ENCODE assay signal across 8 mouse cellular contexts in the genomic region with DNA sequence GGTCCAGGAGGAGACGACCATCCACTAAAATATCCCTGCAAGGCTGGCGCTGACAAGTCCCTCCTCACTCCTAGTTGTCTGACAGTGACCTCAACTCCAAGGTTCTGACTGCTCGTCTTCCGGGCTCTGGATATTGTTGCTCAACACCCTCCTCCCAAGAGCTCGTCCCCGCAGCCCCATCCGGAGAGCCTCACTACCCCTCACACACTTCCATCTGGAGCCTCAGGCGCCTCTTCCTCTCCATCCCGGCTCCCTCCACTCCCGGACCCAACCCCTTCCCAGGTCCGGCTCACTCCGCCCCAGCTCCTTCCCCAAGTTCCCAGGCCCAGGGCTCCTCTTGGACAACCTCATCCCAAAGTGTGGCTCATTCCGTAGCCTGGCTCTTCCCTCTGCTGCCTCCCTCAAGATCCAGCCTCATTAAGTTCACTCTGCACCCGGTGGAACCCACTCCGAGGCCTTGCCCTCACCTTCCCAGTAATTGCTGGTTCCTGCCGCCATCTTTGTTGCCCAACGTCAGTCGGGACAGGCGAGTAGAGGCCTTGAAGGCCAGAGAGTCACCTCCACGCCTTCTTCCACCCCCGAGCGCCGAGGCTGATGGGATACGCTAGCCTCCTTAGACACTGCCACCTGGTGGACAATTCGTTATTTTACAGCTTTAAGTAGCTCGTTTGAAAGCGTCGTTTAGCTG. TPM values are rescaled to one million over a fixed set of nuclear protein-coding genes. Genes with fewer than 3 reads are reported as not detected.
DNase-seq lines count a peak whose midpoint lies in the region; ATAC-seq and TF ChIP-seq lines count a peak whose summit lies in the region.

A gene (minus strand): TSS at position 527 of the 688 bp plus-strand sequence.

- peak within 1 kb of the TSS; percentile 76 for H3K4me2 ChIP-seq in forebrain, embryonic 16.5 days (ENCODE audit: low read length)
- H3K4me2 ChIP-seq in lung, embryonic 14.5 days, result peak within 1 kb of the TSS; percentile 76

- peak; percentile 83 for DNase-seq in G1E (ENCODE audit: low spot score)
- DNase-seq in cerebellum, adult 18-20 months, result peak; percentile 92 to 93
- DNase-seq in heart, postnatal 36 days, result peak; percentile 85 to 89
- DNase-seq in layer of hippocampus, adult 2 months (ENCODE audit: low spot score in 2 of 2), result peak; percentile 95
- peak; percentile 99 for DNase-seq in lung, embryonic 14.5 days
- peak; percentile 89 for DNase-seq in thymus, adult 2 months

- peaks cover 13% of the 10 kb centered on the region; the same call in 1 of the 2 replicates for H3K4me1 ChIP-seq in G1E (ENCODE audit: insufficient read depth, low read depth, low read length)
- peaks cover 3% of the 10 kb centered on the region; the same call in 1 of the 2 replicates for H3K4me1 ChIP-seq in forebrain, embryonic 16.5 days (replicated peaks; ENCODE audit: control insufficient read depth, insufficient read depth, low read length)
- H3K4me1 ChIP-seq in lung, embryonic 14.5 days (ENCODE audit: insufficient read depth), result no peaks in the 10 kb centered on the region
- H3K4me1 ChIP-seq in olfactory bulb, adult 2 months (ENCODE audit: control insufficient read depth, insufficient read depth, low read length), result no peaks in the 10 kb centered on the region
- H3K4me1 ChIP-seq in thymus, adult 2 months (replicated peaks; ENCODE audit: control insufficient read depth, insufficient read depth, low read length), result no peaks in the 10 kb centered on the region

- peak within 1 kb of the TSS; percentile 89 for H3K4me3 ChIP-seq in G1E (ENCODE audit: low read depth, low read length)
- peak within 1 kb of the TSS; percentile 83 for H3K4me3 ChIP-seq in forebrain, embryonic 16.5 days (replicated peaks; ENCODE audit: low read length)
- H3K4me3 ChIP-seq in layer of hippocampus, adult 2 months, result peak within 1 kb of the TSS; percentile 89
- H3K4me3 ChIP-seq in lung, embryonic 14.5 days (ENCODE audit: low read depth, low read length), result peak within 1 kb of the TSS; percentile 89
- H3K4me3 ChIP-seq in olfactory bulb, adult 2 months (ENCODE audit: insufficient read depth, low read depth, low read length), result peak within 1 kb of the TSS; percentile 95
- peak within 1 kb of the TSS; percentile 88 for H3K4me3 ChIP-seq in thymus, adult 2 months (ENCODE audit: control insufficient read depth, insufficient read depth, low read length)

- peak; percentile 45; the same call in 1 of the 2 replicates for TF ChIP-seq POLR2A in olfactory bulb, adult 2 months (IDR thresholded peaks at IDR 0.05; ENCODE audit: insufficient read depth, low read depth, low read length)
- TF ChIP-seq POLR2A in thymus, adult 2 months (IDR thresholded peaks at IDR 0.05; ENCODE audit: control insufficient read depth, extremely low read depth, insufficient read depth, low read length, poor library complexity), result peak; percentile 65

- H3K27me3 ChIP-seq in G1E (ENCODE audit: insufficient read depth, low read length), result peaks cover 21% of the 10 kb centered on the region
- H3K27me3 ChIP-seq in forebrain, embryonic 16.5 days (replicated peaks; ENCODE audit: control insufficient read depth, insufficient read depth, low read length), result no peaks in the 10 kb centered on the region
- no peaks in the 10 kb centered on the region for H3K27me3 ChIP-seq in lung, embryonic 14.5 days (ENCODE audit: insufficient read depth, low read length)
- H3K27me3 ChIP-seq in thymus, adult 2 months (ENCODE audit: control insufficient read depth, insufficient read depth, low read length), result no peaks in the 10 kb centered on the region; the same call in 1 of the 2 replicates

- peak within 1 kb of the TSS; percentile 73 for H3K27ac ChIP-seq in forebrain, embryonic 16.5 days (ENCODE audit: low read length)
- peak within 1 kb of the TSS; percentile 96 for H3K27ac ChIP-seq in layer of hippocampus, adult 2 months
- peak within 1 kb of the TSS; percentile 78 for H3K27ac ChIP-seq in lung, embryonic 14.5 days (ENCODE audit: low read depth)
- H3K27ac ChIP-seq in olfactory bulb, adult 2 months (ENCODE audit: insufficient read depth, low read depth, low read length), result peak within 1 kb of the TSS; percentile 94
- peak within 1 kb of the TSS; percentile 23; the same call in 1 of the 2 replicates for H3K27ac ChIP-seq in thymus, adult 2 months (ENCODE audit: control insufficient read depth, insufficient read depth, low read length)

- peak; percentile 72 for TF ChIP-seq CTCF in G1E (IDR thresholded peaks at IDR 0.05; ENCODE audit: low read depth, low read length)
- TF ChIP-seq CTCF in layer of hippocampus, adult 2 months (conservative IDR thresholded peaks at IDR 0.05), result peak; percentile 91
- peak; percentile 95 for TF ChIP-seq CTCF in lung, embryonic 14.5 days (IDR thresholded peaks at IDR 0.05; ENCODE audit: low read depth)
- peak; percentile 43; the same call in 1 of the 2 replicates for TF ChIP-seq CTCF in olfactory bulb, adult 2 months (IDR thresholded peaks at IDR 0.05; ENCODE audit: insufficient read depth, low read depth, low read length)
- peak; percentile 78 for TF ChIP-seq CTCF in thymus, adult 2 months (IDR thresholded peaks at IDR 0.05; ENCODE audit: borderline replicate concordance, control insufficient read depth, extremely low read depth, insufficient read depth, low read length, poor library complexity)

- no peaks in the 10 kb centered on the region for H3K9me3 ChIP-seq in G1E (replicated peaks)
- no peaks in the 10 kb centered on the region for H3K9me3 ChIP-seq in forebrain, embryonic 16.5 days (ENCODE audit: control insufficient read depth, low read length)
- no peaks in the 10 kb centered on the region for H3K9me3 ChIP-seq in lung, embryonic 14.5 days (ENCODE audit: low read depth, low read length)

- H3K9ac ChIP-seq in forebrain, embryonic 16.5 days (replicated peaks; ENCODE audit: low read depth, low read length), result peak within 1 kb of the TSS; percentile 95
- H3K9ac ChIP-seq in lung, embryonic 14.5 days, result peak within 1 kb of the TSS; percentile 93

- under 1% methylated on average over 28 of the region's 28 CpGs for WGBS in forebrain, embryonic 16.5 days
- under 1% methylated on average over 28 of the region's 28 CpGs for WGBS in lung, embryonic 14.5 days
- under 1% methylated on average over 28 of the region's 28 CpGs for WGBS in olfactory bulb, adult 2 months
- WGBS in thymus, adult 2 months, result under 1% methylated on average over 28 of the region's 28 CpGs

- peak; percentile 97 for ATAC-seq in G1E (ENCODE audit: extremely low read depth, insufficient number of reproducible peaks, low FRiP score, poor library complexity, severe bottlenecking)
- ATAC-seq in forebrain, embryonic 16.5 days, result peak; percentile 99
- ATAC-seq in lung, embryonic 14.5 days (ENCODE audit: insufficient read depth), result peak; percentile 99

- peaks cover 27% of the 10 kb centered on the region for H3K36me3 ChIP-seq in G1E (replicated peaks)
- H3K36me3 ChIP-seq in forebrain, embryonic 16.5 days (ENCODE audit: control insufficient read depth, insufficient read depth), result peaks cover 3% of the 10 kb centered on the region; the same call in 1 of the 2 replicates
- H3K36me3 ChIP-seq in lung, embryonic 14.5 days (ENCODE audit: insufficient read depth), result peaks cover 26% of the 10 kb centered on the region
- H3K36me3 ChIP-seq in thymus, adult 2 months (ENCODE audit: control insufficient read depth, insufficient read depth, low read length), result peaks cover 24% of the 10 kb centered on the region

- intact Hi-C loops in heart, postnatal 36 days (cut with DNase I), result no loop called here

RNA-seq across cellular contexts. Expression of the gene that starts here (rescaled TPM):
- total RNA-seq in G1E (2014; fragmentation: Nextera tagmentation) (39.1 and 52.7 TPM in 2 replicates), G1E (2017) (39.0 and 41.9 TPM in 2 replicates)
- 1.4 and 2.7 TPM in 2 replicates for polyA plus RNA-seq in G1E (2012)
- 29.4 and 35.4 TPM in 2 replicates for polyA plus RNA-seq in forebrain, embryonic 16.5 days (2015; fragmentation: Nextera tagmentation; extraction: Ambion mirVana)
- 10 to 100 TPM; 26.2 to 30.6 TPM for total RNA-seq in heart, postnatal 36 days (2021)
- total RNA-seq in layer of hippocampus, adult 2 months (2021), result 10 to 100 TPM; 53.4 to 54.7 TPM
- 35.3 and 38.7 TPM in 2 replicates for polyA plus RNA-seq in lung, embryonic 14.5 days (2014; fragmentation: Nextera tagmentation; extraction: Ambion mirVana)
- polyA plus RNA-seq in olfactory bulb, adult 2 months (2012; ENCODE audit: insufficient read depth, insufficient read length, low replicate concordance, missing spikeins), result 143 TPM in 1 of 2 replicates, not detected in the other
- polyA plus RNA-seq in thymus, adult 2 months (2012; rRNA removed), result 25.9 and 26.7 TPM in 2 replicates

Comparison
In these comparisons a context has a peak if more than half of its experiments do, and no peak if none do; other contexts are left out.
1. Peak in every context shown above with its lines: DNase-seq, ATAC-seq, H3K4me3 ChIP-seq and H3K27ac ChIP-seq.
2. CTCF ChIP-seq: peak in every context shown above with its lines; median percentile 95 in lung, embryonic 14.5 days; 91 in layer of hippocampus, adult 2 months; 78 in thymus, adult 2 months; 72 in G1E; 43 in olfactory bulb, adult 2 months.
3. H3K27ac ChIP-seq: peak in every context shown above with its lines; median percentile 96 in layer of hippocampus, adult 2 months; 94 in olfactory bulb, adult 2 months; 78 in lung, embryonic 14.5 days; 73 in forebrain, embryonic 16.5 days; 23 in thymus, adult 2 months.